Mouse (Mus musculus) urinary bladder, postnatal 0 days (tissue): ENCODE results near the gene Egln3. TPM values are rescaled to one million over a fixed set of nuclear protein-coding genes. Genes with fewer than 3 reads are reported as not detected.

Experiments
- polyA plus RNA-seq: library from polyadenylated mRNA; unstranded; fragments of >200 nt; fragmentation: Nextera tagmentation; extraction: Ambion mirVana; gene quantifications from 2 replicates; pipeline ENCODE4 v1.2.1, GENCODE M21; 2015

Gene Egln3
- polyA plus RNA-seq: 26.9 and 33.2 TPM in 2 replicates

GRCm38 (mm10) chr12:54203656-54204045 lies at the start of gene Egln3:
Gene Egln3 (minus strand): TSS chr12:54203860.

